Mouse (Mus musculus): ENCODE data around the gene Traf3ip1. TPM values are rescaled to one million over a fixed set of nuclear protein-coding genes. Genes with fewer than 3 reads are reported as not detected.

Gene Traf3ip1
- polyA plus RNA-seq, 1 experiment from 2014 or later: 14.1 TPM

DNA sequence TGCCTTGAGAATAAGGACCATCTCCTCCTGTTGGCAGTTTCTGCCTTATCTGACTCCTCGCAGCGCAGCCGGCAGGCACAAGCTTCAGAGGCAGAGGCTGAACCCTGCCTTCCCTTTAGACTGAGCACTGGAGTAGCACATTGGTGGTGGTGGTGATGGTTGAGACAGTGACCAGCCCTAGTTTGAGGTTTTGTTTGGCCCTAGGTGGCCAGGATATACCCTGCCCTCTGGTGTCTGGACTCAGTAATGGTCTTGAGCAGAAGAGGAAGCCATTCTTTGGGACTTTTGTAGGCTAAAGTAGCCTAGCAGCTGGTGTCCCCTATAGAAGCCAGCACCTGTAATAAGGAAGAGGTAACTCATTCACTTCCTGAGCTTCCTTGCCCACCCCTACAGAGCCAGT lies 69.6 kb downstream of the Traf3ip1 start:
- Histone ChIP-seq H3K4me2 (replicated peaks) (no peak overlapping the region), H3K9ac (no peak overlapping the region), H3K27me3 (no peaks in the 10 kb centered on the region), H3K36me3 (no peaks in the 10 kb centered on the region), H3K4me3 (no peak overlapping the region), H3K27ac (no peak overlapping the region), H3K4me1 (no peaks in the 10 kb centered on the region), H3K9me3 (no peaks in the 10 kb centered on the region)
- 76% methylated on average over 3 of the region's 3 CpGs for WGBS
- no peak for ATAC-seq (ENCODE audit: insufficient number of reproducible peaks, insufficient read depth, low FRiP score, low TSS enrichment)

DNA sequence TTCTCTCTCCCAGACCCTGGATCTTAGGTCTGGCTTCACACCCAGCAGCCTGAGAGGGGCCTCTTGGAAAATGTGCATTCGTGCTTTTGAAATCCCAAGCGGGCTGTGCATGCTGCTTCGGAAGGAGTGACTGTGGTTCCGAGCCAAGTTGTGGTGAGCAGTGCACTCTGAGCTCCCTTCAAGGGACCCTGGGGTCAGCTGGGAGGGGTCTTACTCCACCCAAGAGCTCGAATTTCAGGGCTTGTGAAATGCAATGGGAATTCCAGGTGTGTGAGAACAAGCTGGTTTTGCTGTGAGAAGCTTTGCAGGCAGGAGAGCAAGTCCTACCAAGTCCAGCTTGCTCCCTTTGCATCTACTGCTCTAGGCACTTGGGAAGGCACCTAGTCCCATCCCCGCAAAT lies 70.2 kb downstream of the Traf3ip1 start:
- Histone ChIP-seq H3K4me1 (no peaks in the 10 kb centered on the region), H3K4me2 (replicated peaks) (no peak overlapping the region), H3K27me3 (no peaks in the 10 kb centered on the region), H3K27ac (no peak overlapping the region), H3K4me3 (no peak overlapping the region), H3K9me3 (no peaks in the 10 kb centered on the region), H3K9ac (no peak overlapping the region), H3K36me3 (no peaks in the 10 kb centered on the region)
- 0 out of 2 replicates have a peak, but pooled peaks have one; percentile 28 for ATAC-seq (ENCODE audit: insufficient number of reproducible peaks, insufficient read depth, low FRiP score, low TSS enrichment)
- WGBS: 56% methylated on average over 6 of the region's 6 CpGs

DNA sequence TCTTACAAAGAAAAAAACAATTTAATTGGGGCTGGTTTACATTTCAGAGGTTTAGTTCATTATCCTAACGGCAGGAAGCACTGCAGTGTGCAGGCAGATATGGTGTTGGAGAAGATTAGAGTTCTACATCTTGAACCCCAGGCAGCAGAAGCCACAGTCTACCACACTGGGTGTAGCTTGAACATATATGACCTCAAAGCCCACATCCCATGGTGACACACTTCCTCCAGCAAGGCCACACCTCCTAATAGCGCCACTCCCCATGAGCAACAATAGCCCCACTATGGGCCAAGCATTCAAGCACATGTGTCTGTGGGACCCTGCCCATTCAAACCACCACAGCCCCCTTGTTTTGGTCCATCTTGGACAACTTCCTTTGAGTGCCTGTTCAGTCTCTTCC lies 72.8 kb downstream of the Traf3ip1 start:
- no peak overlapping the region for H3K4me3 ChIP-seq
- no peak overlapping the region for H3K27ac ChIP-seq
- no peaks in the 10 kb centered on the region for H3K27me3 ChIP-seq
- H3K4me1 ChIP-seq: no peaks in the 10 kb centered on the region
- no peaks in the 10 kb centered on the region for H3K9me3 ChIP-seq
- no peak for ATAC-seq (ENCODE audit: insufficient number of reproducible peaks, insufficient read depth, low FRiP score, low TSS enrichment)
- 77% methylated on average over 2 of the region's 2 CpGs for WGBS
- no peak overlapping the region for H3K9ac ChIP-seq
- H3K4me2 ChIP-seq (replicated peaks): no peak overlapping the region
- H3K36me3 ChIP-seq: no peaks in the 10 kb centered on the region

DNA sequence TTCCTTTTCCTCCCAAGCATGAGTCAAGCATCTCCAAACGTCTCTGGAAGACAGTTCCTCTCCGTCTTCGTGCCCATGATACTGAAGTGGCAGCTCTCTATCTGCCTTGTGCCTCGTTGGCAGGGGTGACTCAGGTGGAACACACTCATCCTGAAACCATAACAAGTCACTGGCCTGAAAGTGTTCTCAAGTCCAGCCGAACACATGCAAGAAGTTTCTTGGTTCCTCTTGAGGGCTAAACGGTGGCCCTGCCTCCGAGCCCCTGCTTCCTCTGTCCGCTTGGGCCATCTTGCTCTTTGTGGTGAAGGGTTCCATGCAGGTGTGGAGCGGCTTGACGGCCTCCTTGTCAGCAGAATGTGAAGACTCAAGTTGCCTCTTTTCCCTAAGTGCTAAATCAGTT lies 78.0 kb downstream of the Traf3ip1 start:
- H3K27ac ChIP-seq: no peak overlapping the region
- H3K9ac ChIP-seq: no peak overlapping the region
- H3K36me3 ChIP-seq: no peaks in the 10 kb centered on the region
- no peak overlapping the region for H3K4me2 ChIP-seq (replicated peaks)
- 85% methylated on average over 10 of the region's 10 CpGs for whole genome bisulfite sequencing
- no peaks in the 10 kb centered on the region for H3K4me1 ChIP-seq
- no peak overlapping the region for H3K4me3 ChIP-seq
- no peak for ATAC-seq (ENCODE audit: insufficient number of reproducible peaks, insufficient read depth, low FRiP score, low TSS enrichment)
- H3K9me3 ChIP-seq: no peaks in the 10 kb centered on the region
- no peaks in the 10 kb centered on the region for H3K27me3 ChIP-seq

DNA sequence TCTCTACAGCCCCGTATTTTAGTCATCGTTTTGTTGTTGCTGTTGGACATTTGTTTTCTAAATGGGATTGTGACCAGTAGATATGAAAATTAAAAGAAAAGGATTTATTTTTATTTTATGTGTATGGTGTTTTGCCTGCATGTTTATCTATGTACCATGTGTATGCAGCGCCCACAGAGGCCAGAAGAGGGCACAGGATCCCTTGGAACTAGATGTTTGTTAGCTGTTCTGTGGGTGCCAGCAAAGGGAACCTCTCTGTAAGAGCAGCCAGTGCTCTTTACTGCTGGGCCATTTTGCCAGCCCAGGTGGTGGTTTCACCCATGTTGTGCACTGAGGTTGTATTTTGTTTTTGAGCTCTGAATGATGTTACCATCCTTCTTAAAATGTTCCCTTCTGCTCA lies 79.8 kb downstream of the Traf3ip1 start:
- Histone ChIP-seq H3K27me3 (no peaks in the 10 kb centered on the region), H3K27ac (no peak overlapping the region), H3K9ac (no peak overlapping the region), H3K9me3 (no peaks in the 10 kb centered on the region), H3K36me3 (no peaks in the 10 kb centered on the region), H3K4me3 (no peak overlapping the region), H3K4me2 (replicated peaks) (no peak overlapping the region), H3K4me1 (no peaks in the 10 kb centered on the region)
- no peak for ATAC-seq (ENCODE audit: insufficient number of reproducible peaks, insufficient read depth, low FRiP score, low TSS enrichment)
- WGBS: 69% methylated on average over 3 of the region's 3 CpGs

DNA sequence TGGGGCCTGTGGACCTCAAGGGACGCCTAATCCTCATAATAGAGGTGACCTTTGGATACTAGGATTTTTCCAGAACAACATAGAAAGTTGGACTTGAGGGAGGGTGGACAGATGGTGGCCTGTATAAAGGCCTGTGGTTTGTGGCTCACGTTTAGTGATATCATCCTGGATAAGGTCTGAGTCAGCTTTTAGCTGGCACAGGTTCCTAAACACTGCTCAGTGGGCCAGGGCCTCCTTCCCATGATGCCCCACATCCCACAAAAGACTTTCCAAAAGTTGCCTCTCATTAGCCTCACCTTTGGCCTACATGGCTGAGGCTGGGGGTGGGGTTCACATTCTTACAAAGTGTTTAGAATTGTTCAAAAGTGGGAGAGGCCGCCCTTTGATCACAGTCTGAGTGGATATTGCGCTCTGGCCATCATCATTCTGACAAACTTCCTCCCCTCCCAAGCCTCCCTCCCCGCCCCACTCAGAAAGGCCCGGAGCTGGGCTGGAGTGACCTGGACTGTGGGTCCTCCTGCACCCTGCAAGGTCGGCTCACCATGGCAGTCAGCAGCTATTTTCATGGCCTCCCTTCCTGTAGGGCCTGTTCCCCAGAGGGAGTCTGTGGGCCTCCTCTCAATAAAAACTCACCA lies 83.6 kb downstream of the Traf3ip1 start:
- WGBS: 65% methylated on average over 7 of the region's 7 CpGs
- Histone ChIP-seq H3K4me2 (replicated peaks) (no peak overlapping the region), H3K9ac (no peak overlapping the region), H3K4me1 (no peaks in the 10 kb centered on the region), H3K9me3 (no peaks in the 10 kb centered on the region), H3K27ac (no peak overlapping the region), H3K36me3 (no peaks in the 10 kb centered on the region), H3K27me3 (no peaks in the 10 kb centered on the region), H3K4me3 (no peak overlapping the region)
- no peak for ATAC-seq (ENCODE audit: insufficient number of reproducible peaks, insufficient read depth, low FRiP score, low TSS enrichment)

Other genes starting within 250 kb of the Traf3ip1 start
- gene Ube2f, start 244.3 kb upstream of the Traf3ip1 start, polyA plus RNA-seq (2016; fragmentation: Nextera tagmentation; extraction: Ambion mirVana): 72.4 and 72.9 TPM in 2 replicates
- 12.3 and 14.2 TPM in 2 replicates for gene Scly, start 196.3 kb upstream of the Traf3ip1 start, polyA plus RNA-seq (2016; fragmentation: Nextera tagmentation; extraction: Ambion mirVana)
- gene Espnl, start 172.6 kb upstream of the Traf3ip1 start, polyA plus RNA-seq (2016; fragmentation: Nextera tagmentation; extraction: Ambion mirVana): 0.18 and 0.23 TPM in 2 replicates
- 0.46 and 1.3 TPM in 2 replicates for gene Klhl30, start 143.6 kb upstream of the Traf3ip1 start, polyA plus RNA-seq (2016; fragmentation: Nextera tagmentation; extraction: Ambion mirVana)
- 1.7 and 1.8 TPM in 2 replicates for gene Erfe, start 128.2 kb upstream of the Traf3ip1 start, polyA plus RNA-seq (2016; fragmentation: Nextera tagmentation; extraction: Ambion mirVana)
- gene Ilkap, start 95.8 kb upstream of the Traf3ip1 start, polyA plus RNA-seq (2016; fragmentation: Nextera tagmentation; extraction: Ambion mirVana): 171 and 174 TPM in 2 replicates
- 134 and 139 TPM in 2 replicates for gene Hes6, start 80.6 kb upstream of the Traf3ip1 start, polyA plus RNA-seq (2016; fragmentation: Nextera tagmentation; extraction: Ambion mirVana)
- gene Per2, start 35.3 kb upstream of the Traf3ip1 start, polyA plus RNA-seq (2016; fragmentation: Nextera tagmentation; extraction: Ambion mirVana): 2.5 TPM in 2 replicates
- gene Asb1, start 45.9 kb downstream of the Traf3ip1 start, polyA plus RNA-seq (2016; fragmentation: Nextera tagmentation; extraction: Ambion mirVana): 9.0 and 9.2 TPM in 2 replicates

All from embryonic facial prominence, embryonic 12.5 days (tissue).